Mouse (Mus musculus) midbrain, embryonic 13.5 days (tissue): Measurements from ENCODE around the gene Drd3. TPM values are rescaled to one million over a fixed set of nuclear protein-coding genes. Genes with fewer than 3 reads are reported as not detected.

Source experiments
- ATAC-seq: fragments of 200-750 bp; cut with Nextera tagmentation; 2 replicates; pipeline ENCODE4 v1.8.0; 2017; ENCODE audit warnings: mild to moderate bottlenecking, moderate TSS enrichment, moderate library complexity
- H3K27ac ChIP-seq: fragments of 300-500 bp; sonication (generic); 2 replicates; pipeline ENCODE4 v1.5.1; 2015; ENCODE audit warnings: inconsistent platforms, mild to moderate bottlenecking, moderate library complexity
- H3K27me3 ChIP-seq: fragments of 300-500 bp; sonication (generic); 2 replicates; pipeline ENCODE4 v1.6.1; 2015; ENCODE audit warnings: mild to moderate bottlenecking, inconsistent platforms
- H3K36me3 ChIP-seq: fragments of 300-500 bp; sonication (generic); 2 replicates; pipeline ENCODE4 v1.6.1; 2015; ENCODE audit warnings: mild to moderate bottlenecking, inconsistent platforms
- H3K4me1 ChIP-seq: fragments of 300-500 bp; sonication (generic); replicated peaks from 2 replicates; pipeline ENCODE4 v1.6.1; 2015; ENCODE audit warnings: inconsistent platforms
- H3K4me2 ChIP-seq: fragments of 300-500 bp; sonication (generic); replicated peaks from 2 replicates; pipeline ENCODE4 v1.6.1; 2015; ENCODE audit warnings: moderate library complexity, mild to moderate bottlenecking, inconsistent platforms
- H3K4me3 ChIP-seq: fragments of 300-500 bp; sonication (generic); replicated peaks from 2 replicates; pipeline ENCODE4 v1.5.1; 2015; ENCODE audit warnings: mild to moderate bottlenecking, inconsistent platforms
- H3K9ac ChIP-seq: fragments of 300-500 bp; sonication (generic); replicated peaks from 2 replicates; pipeline ENCODE4 v1.6.1; 2015; ENCODE audit warnings: mild to moderate bottlenecking, inconsistent platforms
- H3K9me3 ChIP-seq: fragments of 300-500 bp; sonication (generic); 2 replicates; pipeline ENCODE4 v1.6.1; 2016; ENCODE audit warnings: mild to moderate bottlenecking, inconsistent platforms
- WGBS: fragments of 180-500 bp; shearing (Covaris S2); methylation state at CpG from one replicate; pipeline ENCODE4 v1.1.7; 2015; 5-methylcytosine and 5-hydroxymethylcytosine counted together
- microRNA-seq: library from miRNA; unstranded; fragments of <30 nt; microRNA quantifications from one replicate; pipeline ENCODE4, GENCODE M21; 2016
- polyA plus RNA-seq: library from polyadenylated mRNA; unstranded; fragments of >200 nt; fragmentation: Nextera tagmentation; extraction: Ambion mirVana; gene quantifications from 2 replicates; pipeline ENCODE4 v1.2.1, GENCODE M21; 2015

The Drd3 gene
- polyA plus RNA-seq, 1 experiment from 2014 or later = not detected

- Histone ChIP-seq H3K4me3 (no peak overlapping the region), H3K9me3 (no peaks in the 10 kb centered on the region), H3K27ac (no peak overlapping the region), H3K27me3 (no peaks in the 10 kb centered on the region), H3K4me1 (no peaks in the 10 kb centered on the region), H3K4me2 (no peak overlapping the region), H3K9ac (no peak overlapping the region), H3K36me3 (peaks cover 50% of the 10 kb centered on the region)
- no peak for ATAC-seq
These were observed 116.0 kb downstream of the Drd3 start for GRCm38 (mm10) chr16:43869805-43870204.

- no peak overlapping the region for H3K4me3 ChIP-seq
- no peak overlapping the region for H3K4me2 ChIP-seq
- H3K9me3 ChIP-seq = no peaks in the 10 kb centered on the region
- H3K9ac ChIP-seq = no peak overlapping the region
- H3K27me3 ChIP-seq = no peaks in the 10 kb centered on the region
- H3K36me3 ChIP-seq = peaks cover 64% of the 10 kb centered on the region
- no peak for ATAC-seq
- H3K4me1 ChIP-seq = no peaks in the 10 kb centered on the region
- WGBS = 96% methylated on average over 7 of the region's 7 CpGs
- no peak overlapping the region for H3K27ac ChIP-seq
These were observed 117.6 kb downstream of the Drd3 start for GRCm38 (mm10) chr16:43871419-43871818.

Small RNA genes within 50 kb of the gene (microRNA-seq; reads per million reads assigned to microRNA genes)
- gene Gm25996 = not detected

Other genes with a start within 250 kb of the Drd3 start
- not detected in 2 replicates for gene Tigit, start 89.9 kb upstream of the Drd3 start, polyA plus RNA-seq
- gene Ccdc191, start 135.8 kb downstream of the Drd3 start, polyA plus RNA-seq = 13.8 and 14.1 TPM in 2 replicates
- gene Qtrt2, start 172.8 kb downstream of the Drd3 start, polyA plus RNA-seq = 20.3 and 20.4 TPM in 2 replicates
- gene Zdhhc23, start 225.8 kb downstream of the Drd3 start, polyA plus RNA-seq = 1.0 and 1.4 TPM in 2 replicates